Mouse (Mus musculus): ENCODE data around the gene Nat8f1.
"Not testable (repeated sequence)": the region's sequence is repeated elsewhere in the genome, so short reads cannot be mapped to it uniquely, and the experiment has no call there.

Gene Nat8f1

GRCm38 (mm10) chr6:85915539-85916513, at the start of gene Nat8f1:
Nat8f1 (minus strand) TSS chr6:85915687.
- H3K36me3 ChIP-seq (ENCODE audit: control insufficient read depth, insufficient read depth, low read length, poor library complexity, severe bottlenecking); H3K27me3 ChIP-seq (ENCODE audit: control insufficient read depth, insufficient read depth, low read length, poor library complexity, severe bottlenecking): not testable (repeated sequence)
- peak; percentile 88 for DNase-seq (ENCODE audit: low read depth, low spot score)

GRCm38 (mm10) chr6:85961101-85962091, 45.9 kb upstream of the Nat8f1 start, which contains the start of gene Dusp11:
Dusp11 (minus strand) TSS chr6:85961667.
- peak; percentile 93 for DNase-seq (ENCODE audit: low read depth, low spot score)
- H3K36me3 ChIP-seq (ENCODE audit: control insufficient read depth, insufficient read depth, low read length, poor library complexity, severe bottlenecking): peaks cover 11% of the 10 kb centered on the region
- no peaks in the 10 kb centered on the region for H3K27me3 ChIP-seq (ENCODE audit: control insufficient read depth, insufficient read depth, low read length, poor library complexity, severe bottlenecking)

GRCm38 (mm10) chr6:85957581-85957980, 42.1 kb upstream of the Nat8f1 start:
- Histone ChIP-seq H3K36me3 (ENCODE audit: control insufficient read depth, insufficient read depth, low read length, poor library complexity, severe bottlenecking) (peaks cover 21% of the 10 kb centered on the region), H3K27me3 (ENCODE audit: control insufficient read depth, insufficient read depth, low read length, poor library complexity, severe bottlenecking) (no peaks in the 10 kb centered on the region)
- DNase-seq (ENCODE audit: low read depth, low spot score): no peak

GRCm38 (mm10) chr6:85948549-85948948, 33.1 kb upstream of the Nat8f1 start:
- no peaks in the 10 kb centered on the region for H3K27me3 ChIP-seq (ENCODE audit: control insufficient read depth, insufficient read depth, low read length, poor library complexity, severe bottlenecking)
- DNase-seq (ENCODE audit: low read depth, low spot score): no peak

GRCm38 (mm10) chr6:85942469-85942868, 27.0 kb upstream of the Nat8f1 start:
- Histone ChIP-seq H3K27me3 (ENCODE audit: control insufficient read depth, insufficient read depth, low read length, poor library complexity, severe bottlenecking) (no peaks in the 10 kb centered on the region), H3K36me3 (ENCODE audit: control insufficient read depth, insufficient read depth, low read length, poor library complexity, severe bottlenecking) (peaks cover 18% of the 10 kb centered on the region)
- DNase-seq (ENCODE audit: low read depth, low spot score): no peak

More at GRCm38 (mm10) chr6:85948549-85948948, 33.1 kb upstream of the Nat8f1 start:
- peaks cover 38% of the 10 kb centered on the region for H3K36me3 ChIP-seq (ENCODE audit: control insufficient read depth, insufficient read depth, low read length, poor library complexity, severe bottlenecking)

- no peak for DNase-seq (ENCODE audit: low read depth, low spot score)
Observed at GRCm38 (mm10) chr6:85938701-85939100, 23.2 kb upstream of the Nat8f1 start.

GRCm38 (mm10) chr6:85936508-85937465, 21.3 kb upstream of the Nat8f1 start:
- DNase-seq (ENCODE audit: low read depth, low spot score): peak; percentile 72
- H3K36me3 ChIP-seq (ENCODE audit: control insufficient read depth, insufficient read depth, low read length, poor library complexity, severe bottlenecking); H3K27me3 ChIP-seq (ENCODE audit: control insufficient read depth, insufficient read depth, low read length, poor library complexity, severe bottlenecking): not testable (repeated sequence)

More at GRCm38 (mm10) chr6:85938701-85939100, 23.2 kb upstream of the Nat8f1 start:
- Histone ChIP-seq H3K27me3 (ENCODE audit: control insufficient read depth, insufficient read depth, low read length, poor library complexity, severe bottlenecking) (no peaks in the 10 kb centered on the region), H3K36me3 (ENCODE audit: control insufficient read depth, insufficient read depth, low read length, poor library complexity, severe bottlenecking) (peaks cover 2% of the 10 kb centered on the region; the same call in 1 of the 2 replicates)

GRCm38 (mm10) chr6:85935646-85936045, 20.2 kb upstream of the Nat8f1 start:
- DNase-seq (ENCODE audit: low read depth, low spot score): peak; percentile 58
- Histone ChIP-seq H3K27me3 (ENCODE audit: control insufficient read depth, insufficient read depth, low read length, poor library complexity, severe bottlenecking) (no peaks in the 10 kb centered on the region), H3K36me3 (ENCODE audit: control insufficient read depth, insufficient read depth, low read length, poor library complexity, severe bottlenecking) (no peaks in the 10 kb centered on the region)

- no peaks in the 10 kb centered on the region for H3K27me3 ChIP-seq (ENCODE audit: control insufficient read depth, insufficient read depth, low read length, poor library complexity, severe bottlenecking)
- H3K36me3 ChIP-seq (ENCODE audit: control insufficient read depth, insufficient read depth, low read length, poor library complexity, severe bottlenecking): no peaks in the 10 kb centered on the region
- DNase-seq (ENCODE audit: low read depth, low spot score): no peak
Observed at GRCm38 (mm10) chr6:85934047-85934446, 18.6 kb upstream of the Nat8f1 start.

GRCm38 (mm10) chr6:85929312-85929711, 13.8 kb upstream of the Nat8f1 start:
- no peaks in the 10 kb centered on the region for H3K27me3 ChIP-seq (ENCODE audit: control insufficient read depth, insufficient read depth, low read length, poor library complexity, severe bottlenecking)
- H3K36me3 ChIP-seq (ENCODE audit: control insufficient read depth, insufficient read depth, low read length, poor library complexity, severe bottlenecking): peaks cover 4% of the 10 kb centered on the region
- DNase-seq (ENCODE audit: low read depth, low spot score): no peak

- Histone ChIP-seq H3K36me3 (ENCODE audit: control insufficient read depth, insufficient read depth, low read length, poor library complexity, severe bottlenecking) (peaks cover 4% of the 10 kb centered on the region), H3K27me3 (ENCODE audit: control insufficient read depth, insufficient read depth, low read length, poor library complexity, severe bottlenecking) (no peaks in the 10 kb centered on the region)
- DNase-seq (ENCODE audit: low read depth, low spot score): no peak
Observed at GRCm38 (mm10) chr6:85927476-85928464, 12.3 kb upstream of the Nat8f1 start.

GRCm38 (mm10) chr6:85926709-85927108, 11.2 kb upstream of the Nat8f1 start:
- no peak for DNase-seq (ENCODE audit: low read depth, low spot score)
- Histone ChIP-seq H3K36me3 (ENCODE audit: control insufficient read depth, insufficient read depth, low read length, poor library complexity, severe bottlenecking) (peaks cover 4% of the 10 kb centered on the region), H3K27me3 (ENCODE audit: control insufficient read depth, insufficient read depth, low read length, poor library complexity, severe bottlenecking) (no peaks in the 10 kb centered on the region)

- DNase-seq (ENCODE audit: low read depth, low spot score): no peak
- peaks cover 4% of the 10 kb centered on the region for H3K36me3 ChIP-seq (ENCODE audit: control insufficient read depth, insufficient read depth, low read length, poor library complexity, severe bottlenecking)
Observed at GRCm38 (mm10) chr6:85923643-85924042, 8.2 kb upstream of the Nat8f1 start.

More at GRCm38 (mm10) chr6:85923643-85924042, 8.2 kb upstream of the Nat8f1 start:
- H3K27me3 ChIP-seq (ENCODE audit: control insufficient read depth, insufficient read depth, low read length, poor library complexity, severe bottlenecking): no peaks in the 10 kb centered on the region
